Mouse (Mus musculus) ES-Bruce4 (cell line): Measurements from ENCODE around the gene Rai14.

Experiments
- CTCF ChIP-seq: IDR thresholded peaks from one replicate; pipeline ENCODE4 v1.8.1; 2011; ENCODE audit warnings: low read depth, low read length
- EP300 ChIP-seq: IDR thresholded peaks from 2 replicates; pipeline ENCODE4 v1.6.1; 2011; ENCODE audit warnings: low read depth, low read length; ENCODE audit not compliant: insufficient read depth

GRCm38 (mm10) chr15:10723507-10723906, 9.1 kb upstream of the Rai14 start:
- TF ChIP-seq EP300 (peak; percentile 98), CTCF (no peak)
